Mouse (Mus musculus) left cerebral cortex, adult 9 months (tissue): ENCODE data around the gene Mcm3.

ENCODE experiments used
- DNase-seq, 2 experiments: peaks; one replicate each; pipeline ENCODE4 v3.0.0; 2022; ENCODE audit warnings: low spot score in 2 of 2

The Mcm3 gene

GRCm38 (mm10) chr1:20819771-20820605 lies at the start of gene Mcm3:
Gene Mcm3, minus strand, starts transcription at chr1:20820312.
- DNase-seq, result peak; percentile 93 to 96

GRCm38 (mm10) chr1:20868036-20868435 lies 47.9 kb upstream of the Mcm3 start:
- no peak for DNase-seq

DNA sequence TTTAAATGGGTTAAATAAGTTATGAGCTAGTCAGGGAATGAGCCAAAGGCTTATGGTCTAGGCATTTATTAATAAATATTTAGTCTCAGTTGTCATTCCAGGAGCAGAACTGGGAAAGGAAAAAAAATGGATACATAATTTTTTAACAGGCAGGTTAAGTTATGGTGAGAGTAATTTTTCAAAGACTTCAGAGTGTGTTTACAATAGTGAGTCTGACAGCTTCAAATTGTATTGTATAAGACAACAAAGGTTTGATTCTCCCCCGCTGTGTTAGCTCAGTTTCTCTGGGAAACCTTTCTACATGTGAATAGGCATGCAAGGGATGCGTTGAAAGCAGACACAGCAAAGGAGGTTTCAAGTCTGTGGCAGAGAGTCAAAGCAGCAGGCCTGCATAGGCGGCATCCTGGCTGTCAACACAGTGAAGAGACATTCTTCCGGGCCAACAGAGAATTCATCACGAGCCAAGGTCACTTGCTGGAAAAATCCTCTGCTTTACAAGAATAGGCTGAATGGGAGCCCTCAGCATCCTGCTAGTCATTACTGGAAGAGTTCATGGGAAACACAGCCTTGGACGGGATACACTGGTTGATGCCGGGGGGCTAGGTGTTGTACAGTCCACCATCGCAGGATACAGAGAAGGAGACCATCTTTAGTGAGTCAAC lies 47.3 kb upstream of the Mcm3 start:
- DNase-seq, result no peak

GRCm38 (mm10) chr1:20863452-20864172 lies 43.5 kb upstream of the Mcm3 start:
- no peak for DNase-seq

DNA sequence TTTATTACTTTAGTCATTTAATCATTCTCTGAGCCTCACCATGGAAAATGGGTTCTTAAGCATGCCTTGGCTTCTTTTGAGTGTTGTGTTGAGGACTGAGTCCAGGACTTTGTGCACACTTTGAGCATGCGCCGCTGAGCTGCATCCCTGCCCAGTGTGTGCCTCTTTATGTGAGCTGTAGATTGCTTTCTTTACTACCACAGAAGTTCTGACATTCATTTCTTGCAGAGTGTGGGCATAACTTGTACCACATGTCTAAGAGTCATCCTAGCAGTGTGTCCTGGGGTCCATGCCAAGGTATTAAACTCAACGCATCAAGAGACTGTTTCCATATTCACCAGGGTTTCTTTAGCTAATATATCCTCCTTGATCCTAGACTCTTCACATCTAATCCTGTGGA lies 41.8 kb upstream of the Mcm3 start:
- DNase-seq, result no peak

DNA sequence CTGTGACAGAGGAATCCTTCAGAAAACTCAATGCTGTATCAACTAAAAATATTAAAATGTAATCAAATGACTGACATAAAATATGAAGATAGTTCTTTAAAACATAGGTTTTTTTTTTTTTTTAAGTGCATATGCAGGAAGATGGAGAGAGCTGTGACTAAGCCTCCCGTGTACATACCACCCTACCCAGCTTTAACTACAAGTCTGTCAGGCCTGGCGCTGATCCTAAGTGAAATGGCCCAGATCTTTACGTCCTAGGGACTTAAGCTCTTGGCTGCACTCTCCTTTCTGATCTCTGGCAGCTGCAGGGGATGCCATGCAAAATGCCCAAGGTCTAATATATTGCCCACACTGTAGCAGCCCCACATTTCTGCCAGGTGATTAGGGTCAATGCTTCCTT lies 40.7 kb upstream of the Mcm3 start:
- DNase-seq, result no peak

DNA sequence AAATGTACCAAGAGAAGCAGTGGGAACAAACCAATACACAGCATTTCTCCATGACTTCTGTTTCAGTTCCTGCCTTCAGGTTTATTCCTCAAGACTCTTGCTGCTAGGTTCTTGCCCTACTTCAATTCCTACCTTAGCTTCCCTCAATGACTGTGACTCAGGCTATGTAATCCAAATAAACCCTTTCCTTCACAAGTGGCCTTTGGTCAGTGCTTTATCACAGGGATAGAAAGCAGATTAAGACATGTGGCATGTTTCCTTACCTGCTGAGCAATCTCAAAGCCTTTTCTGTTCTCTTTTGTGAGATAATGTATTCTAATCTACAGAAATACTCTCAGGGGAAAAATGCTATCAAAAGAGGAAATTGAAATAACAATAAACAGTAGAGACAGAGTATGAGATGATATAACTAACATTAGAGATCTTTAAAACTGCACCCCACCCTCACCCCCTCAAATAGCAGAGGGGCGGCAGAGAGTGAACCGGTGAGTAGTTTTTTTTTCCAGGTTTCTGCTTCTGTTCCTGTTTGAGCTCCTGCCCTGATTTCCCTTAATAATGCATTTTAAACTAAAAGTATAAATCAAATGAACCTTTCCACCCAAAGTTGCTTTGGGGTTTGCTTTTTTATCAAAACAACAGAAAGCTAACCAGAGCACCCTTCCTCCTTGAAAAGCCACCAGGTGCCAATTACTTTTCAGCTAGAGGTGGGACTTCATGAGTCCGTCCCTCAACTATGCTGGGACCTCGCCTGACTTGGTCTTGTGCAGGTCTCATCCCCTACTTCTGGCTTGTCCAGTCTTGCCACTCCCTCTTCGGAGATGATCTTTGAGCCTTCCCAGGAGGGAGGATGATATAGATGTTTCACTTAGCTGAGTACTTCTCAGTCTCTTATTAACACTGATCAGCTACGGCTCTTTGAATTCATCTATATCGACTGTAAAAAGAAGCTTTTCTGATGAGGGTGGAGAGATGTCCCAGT lies 37.1 kb upstream of the Mcm3 start:
- DNase-seq, result no peak

GRCm38 (mm10) chr1:20839911-20840310 lies 19.8 kb upstream of the Mcm3 start:
- DNase-seq, result peak in 1 of 2 experiments; percentile 9

DNA sequence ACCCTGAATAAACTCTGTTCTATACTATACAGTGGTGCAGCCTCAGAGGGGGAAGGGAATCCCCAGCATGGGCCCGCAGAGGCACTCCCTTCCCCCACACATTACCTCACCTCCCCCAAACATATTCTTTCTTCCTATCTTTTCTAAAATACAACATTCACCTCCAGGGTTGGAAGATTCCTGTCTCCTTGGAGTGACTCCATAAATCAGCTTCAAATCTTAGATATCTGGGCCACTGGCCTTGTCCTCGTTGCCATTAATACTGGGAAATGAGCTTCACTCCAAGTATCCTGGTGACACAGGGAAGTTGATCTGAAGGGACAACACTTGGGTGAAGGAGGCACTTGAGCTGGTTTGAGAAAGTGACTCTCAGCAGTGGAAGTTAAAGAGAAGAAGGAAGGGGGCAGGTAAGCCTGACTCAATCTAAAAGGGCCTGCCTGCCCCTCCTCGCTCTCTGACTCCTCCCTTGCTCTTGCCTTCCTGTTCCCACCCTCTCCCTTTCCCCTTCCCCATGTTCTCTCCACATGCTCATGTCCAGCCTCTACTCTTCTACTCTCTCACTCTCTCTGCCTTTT lies 16.5 kb upstream of the Mcm3 start:
- DNase-seq, result no peak

GRCm38 (mm10) chr1:20833141-20833511 lies 13.0 kb upstream of the Mcm3 start:
- no peak for DNase-seq

- no peak for DNase-seq
Measured at GRCm38 (mm10) chr1:20832473-20833140, 12.5 kb upstream of the Mcm3 start.

DNA sequence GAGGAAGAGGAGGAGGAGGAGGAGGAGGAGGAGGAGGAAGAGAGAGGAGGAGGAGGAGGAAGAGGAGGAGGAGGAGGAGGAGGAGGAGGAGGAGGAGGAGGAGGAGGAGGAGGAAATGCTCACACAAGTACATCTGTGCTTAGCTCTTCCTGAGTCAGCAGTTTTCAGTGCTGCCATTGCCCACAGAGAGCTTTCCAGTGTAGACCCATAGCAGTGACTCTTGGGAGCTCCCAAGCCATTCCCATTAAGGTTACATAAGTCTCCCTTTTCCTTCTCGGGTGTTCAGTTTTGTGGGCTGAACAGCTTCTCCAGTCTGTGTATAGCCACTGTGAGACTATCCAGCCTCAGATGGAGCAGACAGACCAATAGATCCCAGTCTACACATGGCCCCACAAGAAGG lies 10.4 kb upstream of the Mcm3 start:
- DNase-seq, result no peak

DNA sequence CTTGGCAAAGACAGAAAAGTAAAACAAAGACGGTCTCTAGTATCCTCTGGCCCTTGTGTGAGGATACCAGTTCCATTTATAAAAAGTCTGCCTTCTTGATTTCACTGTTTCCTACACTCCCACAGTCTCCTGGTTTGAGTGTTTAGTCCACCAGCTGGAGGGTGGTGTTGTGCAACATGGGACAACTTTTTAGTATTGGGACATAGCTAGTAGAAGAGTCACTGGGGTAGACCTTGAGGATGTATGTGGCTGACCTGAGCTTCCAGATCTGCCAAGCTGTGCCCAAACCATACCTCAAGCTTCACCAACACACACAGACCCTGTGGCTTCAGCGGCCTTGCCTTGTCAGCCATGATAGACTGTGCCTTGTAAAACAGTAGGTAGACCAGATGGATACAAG lies 7.9 kb upstream of the Mcm3 start:
- DNase-seq, result no peak

DNA sequence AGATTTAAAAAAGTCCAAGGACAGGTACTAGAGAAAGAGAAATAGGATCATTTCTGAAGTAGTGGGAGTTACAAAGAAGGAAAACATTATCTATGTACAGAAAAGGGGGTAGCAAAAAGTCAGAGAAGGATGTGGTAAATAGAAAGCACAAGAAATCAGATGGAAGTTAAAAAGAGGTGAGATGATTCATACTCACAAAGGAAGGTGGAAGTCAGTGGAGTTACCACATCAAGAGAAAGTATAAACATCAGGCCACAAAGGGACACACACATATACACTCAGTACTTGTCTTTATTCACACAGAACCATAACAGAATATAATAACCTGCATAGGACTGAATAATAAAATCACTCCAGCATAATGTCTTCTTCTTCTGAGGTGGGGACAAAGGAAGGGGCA lies 4.9 kb upstream of the Mcm3 start:
- DNase-seq, result no peak

DNA sequence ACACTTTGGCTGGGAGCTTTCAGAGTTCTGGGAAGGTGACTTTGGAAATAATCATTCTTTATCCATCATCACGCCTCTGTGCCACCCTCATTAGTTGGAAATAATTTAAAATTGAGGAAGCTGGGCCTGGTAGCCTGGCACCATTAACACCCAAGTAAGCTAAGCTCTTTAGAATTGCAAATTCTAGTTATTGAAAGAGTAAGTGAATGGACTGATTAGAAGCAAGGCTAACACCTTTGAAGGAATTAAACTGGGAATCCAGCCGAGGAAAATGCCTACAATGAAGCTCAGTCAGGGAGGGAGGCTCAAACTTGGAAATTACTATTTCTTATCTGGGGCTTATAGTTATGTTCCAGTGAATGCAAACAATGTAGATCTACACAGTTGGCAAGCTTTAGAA lies 3.8 kb upstream of the Mcm3 start:
- DNase-seq, result no peak

GRCm38 (mm10) chr1:20823471-20823870 lies 3.4 kb upstream of the Mcm3 start:
- no peak for DNase-seq

GRCm38 (mm10) chr1:20820959-20821358 lies 847 bp upstream of the Mcm3 start:
- no peak for DNase-seq

DNA sequence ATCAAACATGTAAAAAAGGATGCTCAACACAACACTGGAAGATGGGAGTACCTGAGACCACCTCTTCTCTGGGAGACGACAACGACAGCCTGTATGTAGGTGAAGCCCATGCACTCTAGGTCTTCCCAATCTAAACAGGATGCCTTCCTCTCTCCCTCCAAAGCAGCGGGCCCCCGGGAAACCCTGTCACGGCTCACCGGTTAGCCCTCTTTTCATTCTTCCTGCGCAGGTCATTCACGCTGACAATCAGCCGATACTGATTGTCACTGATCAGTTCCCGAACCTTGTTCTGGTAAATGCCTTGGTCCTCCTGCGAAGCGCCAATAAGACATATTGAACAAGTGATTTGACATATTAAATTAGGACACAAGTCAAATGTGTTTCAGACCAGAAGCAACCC lies 2.5 kb downstream of the Mcm3 start:
- no peak for DNase-seq

DNA sequence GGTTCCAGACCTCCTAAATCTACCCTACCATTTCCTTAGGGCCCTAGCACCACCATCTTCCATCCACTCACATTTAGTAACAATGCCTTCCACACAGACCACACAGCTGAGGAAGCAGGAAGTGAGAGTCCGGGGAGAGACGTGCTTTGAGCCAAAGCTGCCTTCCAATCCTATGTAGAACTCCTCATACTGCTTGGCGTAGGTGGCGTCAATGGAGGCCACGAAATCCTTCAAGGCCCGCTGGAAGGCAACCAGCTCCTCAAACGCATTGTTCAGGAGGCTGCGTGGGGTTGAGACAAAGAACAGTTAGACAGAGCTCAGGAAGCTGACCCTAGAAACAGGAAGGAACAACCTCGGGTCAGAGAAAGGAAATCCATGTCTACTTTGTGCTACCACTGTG lies 2.9 kb downstream of the Mcm3 start:
- no peak for DNase-seq

DNA sequence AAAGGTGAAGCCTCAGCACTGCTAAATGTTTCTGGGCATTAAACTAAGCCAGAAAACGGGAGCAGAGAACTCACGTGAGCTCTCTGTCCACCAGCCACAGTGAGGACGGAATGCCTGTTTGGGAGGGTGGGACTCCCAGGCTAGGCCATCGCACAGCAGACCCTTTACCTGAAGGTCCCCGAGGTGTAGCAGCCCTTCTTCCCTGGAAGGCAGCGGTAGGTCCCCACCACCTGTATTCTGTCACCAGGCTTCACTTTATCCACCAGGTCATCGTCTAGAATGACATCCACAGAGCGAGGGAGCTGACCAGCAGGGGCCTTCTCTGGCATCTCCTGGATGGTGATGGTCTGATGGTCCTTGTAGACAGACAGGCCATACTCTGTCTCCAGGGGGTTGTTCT lies 5.6 kb downstream of the Mcm3 start:
- no peak for DNase-seq

DNA sequence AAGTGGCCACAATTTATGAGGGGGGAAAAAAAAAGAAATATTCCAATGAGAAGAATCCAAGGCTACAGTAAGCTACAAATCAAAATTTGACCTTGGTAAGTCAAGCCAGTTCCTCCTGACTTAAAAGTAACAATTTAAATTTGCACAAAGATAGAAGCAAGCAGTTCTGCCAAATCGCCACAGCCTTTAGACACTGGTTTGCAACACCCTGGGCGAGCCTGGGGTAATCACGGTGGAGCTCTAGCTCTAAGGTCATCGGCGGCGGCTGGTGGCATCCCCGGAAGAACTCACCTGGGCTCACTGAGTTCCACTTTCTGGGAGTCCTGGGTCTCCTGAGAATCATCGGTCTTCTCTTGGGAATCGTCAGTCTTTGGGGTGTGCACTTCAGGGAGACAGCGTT lies 15.6 kb downstream of the Mcm3 start:
- no peak for DNase-seq
